Mouse (Mus musculus) heart, postnatal 0 days (tissue): ENCODE measurements around the gene Hps1.

Experiments used
- CTCF ChIP-seq: IDR thresholded peaks from 2 replicates; pipeline ENCODE4 v1.5.1; 2016; ENCODE audit warnings: antibody characterized with exemption, control low read depth, low read depth
- EP300 ChIP-seq: IDR thresholded peaks from 2 replicates; pipeline ENCODE4 v1.6.1; 2016; ENCODE audit warnings: antibody characterized with exemption, low read depth

- no peak for TF ChIP-seq CTCF
- no peak for TF ChIP-seq EP300
Observed at GRCm38 (mm10) chr19:42718101-42718500, 61.7 kb downstream of the Hps1 start.
